Mouse (Mus musculus): ENCODE data around the gene Cdc42se2.
A peak's percentile ranks its signal among the peaks of the same experiment; 100 is the strongest.

Gene Cdc42se2

GRCm38 (mm10) chr11:54787488-54788474, at the start of gene Cdc42se2:
TSS of gene Cdc42se2 (minus strand) at chr11:54787675.
- peak; percentile 87 for DNase-seq (ENCODE audit: extremely low spot score, low read depth, low spot score)

DNA sequence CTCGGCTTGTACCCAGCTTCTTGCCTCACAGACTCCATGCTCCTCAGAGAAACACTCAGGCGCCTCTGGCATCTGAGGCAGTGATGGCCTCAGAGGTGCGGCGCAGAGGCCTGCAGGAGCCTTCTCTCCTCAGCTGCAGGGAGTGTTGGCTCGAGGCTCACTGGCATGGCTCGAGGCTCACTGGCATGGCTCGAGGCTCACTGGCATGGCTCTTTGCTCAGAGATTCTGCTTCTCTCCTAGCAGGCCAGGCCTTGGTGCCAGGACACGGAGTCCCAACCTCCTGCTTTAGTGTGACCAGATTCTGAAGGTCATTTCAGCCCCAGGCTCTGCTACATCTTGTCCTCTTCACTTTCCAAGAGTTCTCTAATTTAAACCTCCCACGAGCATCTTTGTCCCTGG, 48.6 kb upstream of the Cdc42se2 start:
- no peak for DNase-seq (ENCODE audit: extremely low spot score, low read depth, low spot score)

- DNase-seq (ENCODE audit: extremely low spot score, low read depth, low spot score): no peak
Measured at GRCm38 (mm10) chr11:54834596-54834995, 47.1 kb upstream of the Cdc42se2 start.

DNA sequence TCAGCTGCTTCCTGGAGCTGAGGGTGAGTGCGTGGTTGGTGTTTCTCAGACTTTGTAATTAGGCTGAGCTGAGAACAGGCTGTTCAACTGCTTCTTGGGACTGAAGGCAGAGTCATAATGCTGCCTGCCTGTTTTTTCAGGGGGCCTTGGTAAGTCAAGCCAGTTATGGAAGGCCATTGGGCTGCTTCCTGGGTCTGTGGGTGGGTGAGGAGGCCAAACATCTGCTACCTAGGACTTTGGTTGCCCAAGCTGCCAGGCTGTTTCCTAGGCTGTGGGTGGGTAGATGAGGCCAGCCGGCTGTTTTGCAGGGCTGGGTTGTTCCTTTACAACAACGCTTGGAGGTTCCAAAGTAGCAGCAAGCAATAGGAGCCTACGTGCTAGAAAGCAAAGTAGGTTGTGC, 46.4 kb upstream of the Cdc42se2 start:
- DNase-seq (ENCODE audit: extremely low spot score, low read depth, low spot score): no peak

- no peak for DNase-seq (ENCODE audit: extremely low spot score, low read depth, low spot score)
Measured at GRCm38 (mm10) chr11:54826819-54827218, 39.3 kb upstream of the Cdc42se2 start.

GRCm38 (mm10) chr11:54825774-54826173, 38.3 kb upstream of the Cdc42se2 start:
- DNase-seq (ENCODE audit: extremely low spot score, low read depth, low spot score): no peak

DNA sequence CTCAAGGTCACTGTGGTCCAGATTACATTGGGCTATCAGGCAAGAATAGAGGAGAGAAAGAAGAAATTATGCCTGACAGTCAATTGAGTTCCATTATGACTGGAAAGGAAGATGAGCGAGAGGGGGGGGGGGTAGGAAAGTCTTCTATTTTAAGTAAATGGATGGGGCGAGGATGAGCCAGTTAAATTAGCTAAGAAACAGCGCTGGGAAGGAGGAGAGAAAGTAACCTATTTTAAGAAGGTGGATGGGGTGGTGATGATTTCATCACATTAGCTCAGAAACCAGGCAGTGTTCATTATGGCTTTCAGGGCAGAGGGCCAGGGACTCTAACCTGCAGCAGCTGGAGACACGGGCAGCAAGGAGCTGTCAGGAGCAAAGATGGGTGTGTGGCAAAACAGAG, 36.0 kb upstream of the Cdc42se2 start:
- no peak for DNase-seq (ENCODE audit: extremely low spot score, low read depth, low spot score)

DNA sequence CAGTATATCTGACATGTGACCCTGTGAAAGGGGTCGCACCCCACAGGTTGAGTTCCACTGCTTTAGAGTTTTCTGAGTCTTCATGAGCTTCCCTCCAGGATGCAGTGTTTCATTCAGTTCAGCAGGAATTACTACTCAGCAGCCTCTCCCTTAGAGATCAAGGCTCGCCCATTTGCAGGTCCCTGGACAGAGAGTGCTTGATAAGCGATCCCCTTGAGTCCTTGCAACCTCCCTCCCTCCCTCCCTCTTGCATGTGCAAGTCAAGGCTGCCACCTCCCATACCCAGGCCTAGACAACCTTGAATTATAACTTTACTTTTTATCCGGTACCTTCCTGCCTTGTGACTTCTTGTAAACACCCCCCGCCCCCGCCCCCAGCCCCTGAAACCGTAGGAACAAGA, 32.0 kb upstream of the Cdc42se2 start:
- no peak for DNase-seq (ENCODE audit: extremely low spot score, low read depth, low spot score)

- no peak for DNase-seq (ENCODE audit: extremely low spot score, low read depth, low spot score)
Measured at GRCm38 (mm10) chr11:54817449-54817848, 30.0 kb upstream of the Cdc42se2 start.

DNA sequence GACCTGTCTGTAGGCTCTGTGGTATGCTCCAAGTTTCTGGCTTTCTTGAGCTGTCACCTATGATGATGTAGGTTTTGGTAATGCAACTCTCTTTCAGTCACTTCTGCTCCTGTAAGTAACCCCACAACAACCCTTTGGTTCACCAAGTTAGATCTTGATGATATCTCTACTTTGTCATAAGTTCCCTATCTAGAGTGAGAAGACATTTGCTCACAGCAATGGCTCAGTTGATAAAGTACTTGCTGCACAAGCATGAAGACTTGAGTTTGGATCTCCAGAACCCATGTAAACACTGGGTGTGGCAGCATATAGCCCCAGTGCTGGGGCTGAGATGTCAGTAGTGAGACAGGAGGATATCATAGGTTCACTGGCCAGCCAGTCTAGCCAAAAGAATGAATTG, 28.2 kb upstream of the Cdc42se2 start:
- DNase-seq (ENCODE audit: extremely low spot score, low read depth, low spot score): no peak

- DNase-seq (ENCODE audit: extremely low spot score, low read depth, low spot score): no peak
Measured at GRCm38 (mm10) chr11:54812812-54813516, 25.5 kb upstream of the Cdc42se2 start.

GRCm38 (mm10) chr11:54812314-54812713, 24.8 kb upstream of the Cdc42se2 start:
- DNase-seq (ENCODE audit: extremely low spot score, low read depth, low spot score): no peak

DNA sequence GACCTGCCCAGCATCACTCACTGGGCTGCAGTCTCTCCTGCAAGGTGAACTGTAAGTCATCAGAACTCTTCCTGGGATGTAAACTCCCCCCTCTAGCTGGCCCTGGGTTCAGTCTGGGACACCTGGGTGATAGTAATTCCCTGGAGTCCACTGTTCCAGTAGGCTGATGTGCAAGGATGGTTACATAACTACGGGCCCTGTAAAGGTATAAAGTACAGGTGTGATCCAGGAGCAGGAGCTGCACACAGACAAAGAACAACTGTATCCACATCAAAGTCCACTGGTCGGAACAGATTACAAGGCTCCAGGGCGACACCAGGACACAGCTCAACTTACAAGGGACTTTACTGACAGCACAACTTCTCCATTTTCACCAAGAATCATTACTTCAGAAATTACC, 23.6 kb upstream of the Cdc42se2 start:
- DNase-seq (ENCODE audit: extremely low spot score, low read depth, low spot score): no peak

DNA sequence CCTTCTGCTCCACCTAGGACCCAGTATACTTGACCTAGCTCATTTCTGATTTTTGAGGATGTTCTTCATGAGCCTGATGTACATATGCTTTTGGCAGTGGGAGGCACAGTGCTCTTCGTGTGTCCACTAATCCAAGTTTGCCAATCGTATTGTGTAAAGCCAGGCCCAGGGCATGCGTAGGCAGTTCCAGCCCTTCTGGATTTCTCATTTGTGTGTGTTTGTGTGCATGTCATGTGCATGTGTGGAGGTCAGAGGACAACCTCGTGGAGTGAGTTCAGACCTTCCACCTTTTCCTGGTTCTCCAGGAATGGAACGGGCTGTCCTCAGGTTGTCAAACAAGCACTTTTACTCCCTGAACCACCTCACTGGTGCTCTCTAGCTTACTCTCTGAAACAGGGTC, 22.1 kb upstream of the Cdc42se2 start:
- DNase-seq (ENCODE audit: extremely low spot score, low read depth, low spot score): no peak

- DNase-seq (ENCODE audit: extremely low spot score, low read depth, low spot score): no peak
Measured at GRCm38 (mm10) chr11:54808177-54808576, 20.7 kb upstream of the Cdc42se2 start.

DNA sequence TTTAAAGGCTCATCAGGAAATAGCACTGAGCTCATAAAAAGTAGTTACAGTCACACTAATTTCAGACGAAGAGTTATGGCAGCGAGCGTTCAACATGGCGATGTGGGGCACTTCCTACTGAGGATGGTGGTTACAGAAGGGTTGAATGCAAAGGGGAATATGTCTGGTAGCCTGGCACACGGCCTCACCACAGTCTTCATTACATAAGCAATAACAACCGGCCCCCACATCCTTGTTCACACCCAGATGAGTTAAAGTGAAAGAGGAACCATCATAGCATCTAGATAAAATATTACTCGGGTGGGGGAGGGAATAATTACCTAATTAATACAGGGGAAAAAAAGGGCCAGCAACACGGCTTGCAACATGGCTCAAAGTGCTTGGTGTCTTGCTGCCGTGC, 20.2 kb upstream of the Cdc42se2 start:
- DNase-seq (ENCODE audit: extremely low spot score, low read depth, low spot score): no peak

DNA sequence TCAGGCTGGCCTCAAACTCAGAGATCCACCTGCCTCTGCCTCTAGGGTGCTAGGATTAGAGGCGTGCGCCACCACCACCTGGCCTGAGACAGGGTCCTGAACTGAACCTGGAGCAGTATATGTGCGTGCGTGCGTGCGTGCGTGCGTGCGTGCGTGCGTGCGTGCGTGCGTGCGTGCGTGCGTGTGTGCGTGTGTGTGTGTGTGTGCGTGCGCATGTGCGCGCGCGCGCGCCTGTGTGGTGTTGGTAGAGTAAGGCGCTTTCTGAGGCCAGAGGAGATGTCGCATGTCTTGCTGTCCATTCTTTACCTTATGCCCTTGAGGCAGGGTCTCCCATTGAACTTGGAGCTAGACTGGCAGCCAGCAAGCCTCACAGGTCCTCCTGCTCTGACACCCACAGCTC, 19.4 kb upstream of the Cdc42se2 start:
- no peak for DNase-seq (ENCODE audit: extremely low spot score, low read depth, low spot score)

- DNase-seq (ENCODE audit: extremely low spot score, low read depth, low spot score): no peak
Measured at GRCm38 (mm10) chr11:54805196-54805595, 17.7 kb upstream of the Cdc42se2 start.

DNA sequence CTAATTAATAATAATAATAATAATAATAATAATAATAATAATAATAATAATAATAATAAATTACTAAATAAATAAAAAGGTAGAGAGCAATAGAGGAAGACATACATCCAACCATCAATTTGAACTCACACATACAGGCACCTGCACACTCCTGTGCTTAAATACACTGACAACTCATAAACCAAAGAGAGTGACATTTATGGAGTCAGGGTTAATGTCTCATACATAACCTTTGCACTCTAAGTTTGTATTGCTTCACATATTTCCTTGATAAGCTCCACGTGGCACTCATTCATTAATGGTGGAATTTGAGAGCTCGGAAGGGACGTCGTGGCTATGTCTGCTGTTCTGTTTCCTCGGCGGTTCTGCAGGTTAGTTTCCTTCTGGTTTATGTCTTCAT, 15.1 kb upstream of the Cdc42se2 start:
- DNase-seq (ENCODE audit: extremely low spot score, low read depth, low spot score): no peak

GRCm38 (mm10) chr11:54801791-54802558, 14.5 kb upstream of the Cdc42se2 start:
- DNase-seq (ENCODE audit: extremely low spot score, low read depth, low spot score): no peak

DNA sequence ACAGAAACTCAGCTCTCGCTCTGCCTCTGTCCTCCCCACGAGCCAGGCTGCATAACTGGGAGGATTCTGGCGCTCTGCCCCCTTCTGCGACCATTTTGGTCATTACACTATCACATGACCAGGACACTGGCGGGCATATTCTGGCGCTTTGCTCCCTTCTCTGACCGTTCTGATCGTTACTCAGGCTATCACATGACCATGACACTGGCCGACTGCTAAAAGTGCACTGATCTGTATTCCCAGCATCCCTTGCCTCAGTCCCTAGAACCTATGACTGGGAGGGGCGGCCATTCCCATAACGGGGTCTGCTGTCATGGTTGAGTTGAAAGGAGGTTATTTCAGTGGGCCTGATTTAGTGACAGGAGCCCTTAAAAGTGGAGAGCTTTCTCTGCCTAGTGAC, 9.1 kb upstream of the Cdc42se2 start:
- DNase-seq (ENCODE audit: extremely low spot score, low read depth, low spot score): no peak

Measured in hindlimb bud, embryonic 11.5 days (tissue).